Mouse (Mus musculus): Measurements from ENCODE around the gene Wdr59. TPM values are rescaled to one million over a fixed set of nuclear protein-coding genes. Genes with fewer than 3 reads are reported as not detected.

Wdr59 gene
- polyA plus RNA-seq, 1 experiment = 9.0 TPM

DNA sequence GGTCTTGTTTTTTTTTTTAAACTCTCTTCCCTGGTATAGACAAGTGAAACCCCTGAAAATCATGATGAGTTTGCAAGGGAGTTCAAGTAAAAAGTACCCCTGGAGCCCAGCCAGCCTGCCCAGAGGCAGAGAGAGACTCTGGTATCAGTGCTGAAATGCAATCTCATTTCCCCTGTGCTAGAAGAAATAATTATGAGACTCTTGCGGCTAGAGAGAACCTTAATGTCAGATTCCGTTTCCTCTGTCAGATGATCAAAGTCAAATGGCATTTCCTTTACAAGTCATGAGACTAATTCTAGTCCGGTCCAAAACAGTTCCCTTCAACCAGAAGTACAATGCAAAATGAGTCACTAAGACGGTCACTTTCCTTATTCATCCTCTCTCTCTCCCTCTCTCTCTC lies 72.2 kb downstream of the Wdr59 start:
- TF ChIP-seq POLR2A (IDR thresholded peaks at IDR 0.05; ENCODE audit: control insufficient read depth, extremely low read depth, insufficient read depth, low read length, poor library complexity) (no peak), CTCF (IDR thresholded peaks at IDR 0.05; ENCODE audit: borderline replicate concordance, control insufficient read depth, extremely low read depth, insufficient read depth, low read length, poor library complexity) (no peak)
- DNase-seq = no peak
- Histone ChIP-seq H3K27ac (ENCODE audit: control insufficient read depth, insufficient read depth, low read length) (no peak overlapping the region), H3K36me3 (ENCODE audit: control insufficient read depth, insufficient read depth, low read length) (no peaks in the 10 kb centered on the region), H3K4me3 (ENCODE audit: control insufficient read depth, insufficient read depth, low read length) (no peak overlapping the region), H3K27me3 (ENCODE audit: control insufficient read depth, insufficient read depth, low read length) (no peaks in the 10 kb centered on the region), H3K4me1 (replicated peaks; ENCODE audit: control insufficient read depth, insufficient read depth, low read length) (no peaks in the 10 kb centered on the region)
- 18% methylated on average over 4 of the region's 4 CpGs for WGBS

DNA sequence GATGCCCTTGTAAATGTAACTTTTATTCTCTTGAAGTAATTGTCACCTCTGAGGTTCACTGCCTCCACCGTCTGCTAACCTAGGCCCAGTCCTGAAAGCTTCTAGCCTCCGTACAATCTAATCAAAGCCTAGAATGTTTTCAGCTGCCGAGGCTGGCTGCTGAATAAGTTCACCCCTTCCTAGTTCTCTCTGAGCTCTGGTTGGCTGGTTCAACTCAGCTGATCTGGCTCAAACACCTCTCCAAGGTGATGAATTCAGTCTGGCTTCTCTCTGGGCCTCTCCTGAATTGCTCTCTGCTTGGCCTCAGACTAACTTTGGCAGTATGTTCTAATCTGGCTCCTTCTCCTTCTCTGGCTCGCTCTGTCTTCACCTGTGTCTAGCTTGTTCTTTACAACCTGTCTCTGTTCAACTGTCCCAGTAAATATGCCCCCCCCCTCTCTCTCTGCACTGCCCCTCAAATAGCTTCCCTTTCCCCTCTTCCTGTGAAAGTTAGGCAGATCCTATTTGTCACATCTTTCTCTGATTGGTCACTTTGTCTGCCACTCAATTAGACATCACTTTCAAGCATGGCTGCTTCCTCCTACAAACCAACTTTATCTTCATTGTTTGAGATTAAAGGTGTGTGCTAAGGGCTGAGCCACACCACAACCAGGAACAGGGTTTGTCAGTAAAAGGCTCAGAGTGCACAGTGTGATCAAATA lies 75.8 kb downstream of the Wdr59 start:
- H3K27ac ChIP-seq (ENCODE audit: control insufficient read depth, insufficient read depth, low read length) = no peak overlapping the region
- 93% methylated on average over 4 of the region's 4 CpGs for WGBS
- DNase-seq = no peak
- no peak for TF ChIP-seq CTCF (IDR thresholded peaks at IDR 0.05; ENCODE audit: borderline replicate concordance, control insufficient read depth, extremely low read depth, insufficient read depth, low read length, poor library complexity)
- no peak for TF ChIP-seq POLR2A (IDR thresholded peaks at IDR 0.05; ENCODE audit: control insufficient read depth, extremely low read depth, insufficient read depth, low read length, poor library complexity)
- no peaks in the 10 kb centered on the region for H3K27me3 ChIP-seq (ENCODE audit: control insufficient read depth, insufficient read depth, low read length)
- no peak overlapping the region for H3K4me3 ChIP-seq (ENCODE audit: control insufficient read depth, insufficient read depth, low read length)
- no peaks in the 10 kb centered on the region for H3K4me1 ChIP-seq (replicated peaks; ENCODE audit: control insufficient read depth, insufficient read depth, low read length)
- no peaks in the 10 kb centered on the region for H3K36me3 ChIP-seq (ENCODE audit: control insufficient read depth, insufficient read depth, low read length)

DNA sequence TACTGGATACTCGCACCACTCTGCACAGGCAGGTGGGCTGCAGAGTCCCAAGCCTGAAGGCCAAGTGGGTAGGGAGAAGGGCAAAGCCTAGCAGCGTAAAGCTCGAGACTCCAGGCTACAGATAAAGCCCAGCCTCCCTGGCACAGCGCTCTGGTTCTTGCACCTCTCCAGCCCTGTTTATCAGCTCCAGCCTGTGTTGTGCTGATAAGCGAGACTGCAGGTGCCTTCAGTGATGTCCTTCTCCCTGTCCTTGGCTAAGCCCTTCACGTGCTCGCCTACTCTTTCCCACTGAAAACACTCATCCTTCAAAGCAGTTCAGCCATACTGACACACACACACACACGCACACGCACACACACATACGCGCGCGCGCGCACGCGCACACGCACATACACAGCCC lies 76.3 kb downstream of the Wdr59 start:
- WGBS = 95% methylated on average over 18 of the region's 18 CpGs
- H3K36me3 ChIP-seq (ENCODE audit: control insufficient read depth, insufficient read depth, low read length) = no peaks in the 10 kb centered on the region
- no peak for TF ChIP-seq POLR2A (IDR thresholded peaks at IDR 0.05; ENCODE audit: control insufficient read depth, extremely low read depth, insufficient read depth, low read length, poor library complexity)
- no peaks in the 10 kb centered on the region for H3K4me1 ChIP-seq (replicated peaks; ENCODE audit: control insufficient read depth, insufficient read depth, low read length)
- H3K27me3 ChIP-seq (ENCODE audit: control insufficient read depth, insufficient read depth, low read length) = no peaks in the 10 kb centered on the region
- DNase-seq = no peak
- H3K4me3 ChIP-seq (ENCODE audit: control insufficient read depth, insufficient read depth, low read length) = no peak overlapping the region
- H3K27ac ChIP-seq (ENCODE audit: control insufficient read depth, insufficient read depth, low read length) = no peak overlapping the region

DNA sequence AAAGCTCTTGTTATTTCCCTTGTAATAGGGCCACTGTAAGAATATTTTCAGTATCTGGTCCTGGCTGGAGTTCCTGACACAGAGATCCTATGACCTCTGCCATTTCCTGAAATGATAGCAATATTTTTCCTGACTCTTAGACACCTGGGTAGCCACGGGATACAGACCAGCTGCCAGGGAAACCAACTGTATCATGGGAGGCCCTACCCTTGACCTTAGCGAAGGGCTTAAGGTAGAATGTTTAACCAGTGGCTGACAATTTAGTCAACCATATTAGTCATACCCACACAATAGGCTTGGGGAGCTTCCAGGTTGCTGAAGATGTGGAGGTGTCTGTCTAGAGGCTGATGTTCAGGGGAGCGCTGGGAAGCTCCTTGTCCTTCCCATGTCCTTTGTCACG lies 77.6 kb downstream of the Wdr59 start:
- H3K27me3 ChIP-seq (ENCODE audit: control insufficient read depth, insufficient read depth, low read length) = no peaks in the 10 kb centered on the region
- H3K4me3 ChIP-seq (ENCODE audit: control insufficient read depth, insufficient read depth, low read length) = no peak overlapping the region
- no peak for TF ChIP-seq CTCF (IDR thresholded peaks at IDR 0.05; ENCODE audit: borderline replicate concordance, control insufficient read depth, extremely low read depth, insufficient read depth, low read length, poor library complexity)
- TF ChIP-seq POLR2A (IDR thresholded peaks at IDR 0.05; ENCODE audit: control insufficient read depth, extremely low read depth, insufficient read depth, low read length, poor library complexity) = no peak
- no peaks in the 10 kb centered on the region for H3K36me3 ChIP-seq (ENCODE audit: control insufficient read depth, insufficient read depth, low read length)
- 88% methylated on average over 4 of the region's 4 CpGs for WGBS
- no peaks in the 10 kb centered on the region for H3K4me1 ChIP-seq (replicated peaks; ENCODE audit: control insufficient read depth, insufficient read depth, low read length)
- H3K27ac ChIP-seq (ENCODE audit: control insufficient read depth, insufficient read depth, low read length) = no peak overlapping the region
- no peak for DNase-seq

DNA sequence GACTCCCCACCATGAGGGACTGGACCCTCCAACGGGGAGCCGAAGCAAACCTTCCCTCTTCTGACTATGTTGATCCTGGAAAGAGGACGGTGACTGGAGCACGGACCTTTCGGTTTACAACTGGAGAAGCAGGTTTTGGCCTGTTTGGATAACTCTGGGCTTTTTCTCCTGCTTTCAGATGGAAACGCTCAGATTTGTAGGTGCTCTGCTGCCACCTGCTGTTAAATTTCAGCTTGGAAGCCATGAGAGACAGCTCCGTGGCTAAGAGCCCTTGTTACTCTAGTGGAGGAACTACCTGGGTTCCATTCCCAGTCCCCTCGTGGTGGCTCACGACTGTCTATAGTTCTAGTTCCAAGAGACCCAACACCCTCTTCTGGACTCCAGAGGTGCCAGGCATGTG lies 82.7 kb downstream of the Wdr59 start:
- H3K27ac ChIP-seq (ENCODE audit: control insufficient read depth, insufficient read depth, low read length) = no peak overlapping the region
- H3K4me3 ChIP-seq (ENCODE audit: control insufficient read depth, insufficient read depth, low read length) = no peak overlapping the region
- TF ChIP-seq POLR2A (IDR thresholded peaks at IDR 0.05; ENCODE audit: control insufficient read depth, extremely low read depth, insufficient read depth, low read length, poor library complexity) = no peak
- no peak for TF ChIP-seq CTCF (IDR thresholded peaks at IDR 0.05; ENCODE audit: borderline replicate concordance, control insufficient read depth, extremely low read depth, insufficient read depth, low read length, poor library complexity)
- peaks cover 3% of the 10 kb centered on the region for H3K4me1 ChIP-seq (replicated peaks; ENCODE audit: control insufficient read depth, insufficient read depth, low read length)
- DNase-seq = peak; percentile 61
- 25% methylated on average over 9 of the region's 9 CpGs for WGBS
- no peaks in the 10 kb centered on the region for H3K36me3 ChIP-seq (ENCODE audit: control insufficient read depth, insufficient read depth, low read length)
- H3K27me3 ChIP-seq (ENCODE audit: control insufficient read depth, insufficient read depth, low read length) = no peaks in the 10 kb centered on the region

DNA sequence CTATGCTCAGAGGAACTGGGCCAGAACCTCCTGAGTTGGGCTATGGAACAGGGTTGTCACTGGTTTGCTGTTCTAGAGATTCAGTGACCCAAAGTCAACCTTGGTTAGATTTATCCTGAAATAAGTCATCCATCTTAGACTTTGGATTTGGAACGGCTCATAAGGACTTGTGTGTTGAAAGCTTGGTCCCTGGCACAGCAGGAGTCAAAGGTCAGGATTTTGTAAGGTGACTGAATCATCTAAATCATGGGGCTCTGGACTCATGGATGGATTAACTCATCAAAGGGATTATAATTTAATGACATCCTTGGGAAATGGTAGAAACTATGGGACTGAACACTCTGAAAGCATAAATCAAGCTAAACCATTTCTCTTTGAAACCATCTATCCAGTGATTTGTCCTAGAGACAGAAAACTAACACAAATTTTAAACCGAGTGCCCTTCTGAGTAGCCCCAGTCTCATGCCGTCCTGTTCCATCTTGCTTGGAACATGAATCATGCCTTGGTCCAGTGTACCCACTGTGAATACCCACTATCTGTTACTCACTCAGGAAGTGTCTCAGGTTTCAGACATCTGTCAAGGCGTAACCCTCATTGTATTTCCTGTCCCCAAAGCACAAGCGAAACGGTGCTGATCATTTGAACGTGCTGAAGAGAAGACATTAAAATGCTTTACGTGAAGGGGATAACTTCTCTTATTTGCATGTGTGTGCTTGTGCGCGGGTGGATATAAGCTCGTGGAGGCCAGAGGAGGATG lies 86.6 kb downstream of the Wdr59 start:
- Histone ChIP-seq H3K27me3 (ENCODE audit: control insufficient read depth, insufficient read depth, low read length) (no peaks in the 10 kb centered on the region), H3K36me3 (ENCODE audit: control insufficient read depth, insufficient read depth, low read length) (no peaks in the 10 kb centered on the region), H3K27ac (ENCODE audit: control insufficient read depth, insufficient read depth, low read length) (no peak overlapping the region), H3K4me3 (ENCODE audit: control insufficient read depth, insufficient read depth, low read length) (no peak overlapping the region), H3K4me1 (replicated peaks; ENCODE audit: control insufficient read depth, insufficient read depth, low read length) (peaks cover 3% of the 10 kb centered on the region)
- TF ChIP-seq CTCF (IDR thresholded peaks at IDR 0.05; ENCODE audit: borderline replicate concordance, control insufficient read depth, extremely low read depth, insufficient read depth, low read length, poor library complexity) = no peak
- TF ChIP-seq POLR2A (IDR thresholded peaks at IDR 0.05; ENCODE audit: control insufficient read depth, extremely low read depth, insufficient read depth, low read length, poor library complexity) = no peak
- 38% methylated on average over 11 of the region's 11 CpGs for WGBS
- peak; percentile 22 for DNase-seq
